Mouse (Mus musculus) erythroblast, embryonic 14.5 days (primary cell): Measurements from ENCODE around the gene Tnfaip8l1.

Experiments
- GATA1 ChIP-seq: IDR thresholded peaks from 2 replicates; pipeline ENCODE4 v1.6.1; 2012; ENCODE audit warnings: low read length, inconsistent platforms, mixed read lengths
- TAL1 ChIP-seq: IDR thresholded peaks from 3 replicates; pipeline ENCODE4 v1.6.1; 2012; ENCODE audit warnings: low read length, inconsistent platforms, mixed read lengths

GRCm38 (mm10) chr17:56136558-56136957, 25.7 kb upstream of the Tnfaip8l1 start:
- no peak for TF ChIP-seq GATA1
- no peak for TF ChIP-seq TAL1
